Mouse (Mus musculus) ES-E14 (cell line): ENCODE measurements around the gene S100a2.

Experiments
- CHD2 ChIP-seq: IDR thresholded peaks from 2 replicates; pipeline ENCODE4 v1.6.1; 2014; ENCODE audit warnings: mild to moderate bottlenecking, low read depth, low read length, inconsistent platforms
- HCFC1 ChIP-seq: IDR thresholded peaks from 2 replicates; pipeline ENCODE4 v1.6.1; 2012; ENCODE audit warnings: low read length, inconsistent platforms, borderline replicate concordance; ENCODE audit not compliant: insufficient read depth
- MAFK ChIP-seq: IDR thresholded peaks from 2 replicates; pipeline ENCODE4 v1.6.1; 2014; ENCODE audit warnings: mild to moderate bottlenecking, low read depth, low read length, inconsistent platforms; ENCODE audit not compliant: insufficient read depth
- ZC3H11A ChIP-seq: IDR thresholded peaks from 2 replicates; pipeline ENCODE4 v1.6.1; 2012; ENCODE audit warnings: low read depth, mild to moderate bottlenecking, inconsistent platforms, low read length, borderline replicate concordance
- ZNF384 ChIP-seq: IDR thresholded peaks from 2 replicates; pipeline ENCODE4 v1.6.1; 2012; ENCODE audit warnings: low read depth, low read length, inconsistent platforms

GRCm38 (mm10) chr3:90612728-90613291 lies 22.8 kb downstream of the S100a2 start, which contains the start of gene S100a6:
- TF ChIP-seq HCFC1 (no peak), MAFK (no peak), ZC3H11A (peak; percentile 20; the same call in 1 of the 2 replicates), CHD2 (no peak), ZNF384 (no peak)
